In the genomic region with DNA sequence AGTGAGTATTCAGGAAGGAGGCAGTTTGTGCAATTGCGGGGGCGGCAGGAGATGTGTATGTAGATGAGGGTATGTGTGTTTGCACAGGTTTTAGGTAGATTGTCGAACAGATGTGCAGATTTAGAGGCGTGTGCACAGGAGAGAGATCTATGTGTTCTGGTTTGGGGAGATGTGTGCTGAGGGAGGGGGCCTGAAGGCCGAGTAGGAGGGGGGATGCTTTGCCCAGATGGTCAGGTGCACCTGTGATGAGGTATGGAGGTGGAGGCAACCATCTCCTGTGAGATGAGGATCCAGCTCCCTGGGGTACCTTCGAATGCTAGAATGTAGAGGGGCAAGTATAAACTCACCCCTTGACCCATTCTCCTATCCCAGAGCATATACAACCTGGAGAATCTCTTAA, we compare ENCODE assay signal across 9 mouse cellular contexts. TPM values are rescaled to one million over a fixed set of nuclear protein-coding genes. Genes with fewer than 3 reads are reported as not detected.
DNase-seq lines count a peak whose midpoint lies in the region; ATAC-seq lines count a peak whose summit lies in the region.
"Had no signal": no experiment of that assay in that cellular context is flagged by ENCODE, and none has a peak within 500 bp of the region (broad histone marks: within the 10 kb centered on the region; RNA-seq: fewer than 3 reads in every experiment).

No protein-coding gene starts in this region.

- no peaks in the 10 kb centered on the region for H3K36me3 ChIP-seq in kidney, embryonic 16.5 days (ENCODE audit: insufficient read depth, low read length)
- H3K36me3 ChIP-seq in embryonic facial prominence, embryonic 11.5 days (replicated peaks; ENCODE audit: control insufficient read depth, insufficient read depth, low read depth, low read length), result no peaks in the 10 kb centered on the region
- no peaks in the 10 kb centered on the region for H3K36me3 ChIP-seq in hindbrain, embryonic 16.5 days (ENCODE audit: control insufficient read depth, insufficient read depth, low read length)
- no peaks in the 10 kb centered on the region for H3K36me3 ChIP-seq in midbrain, embryonic 16.5 days (ENCODE audit: control insufficient read depth, insufficient read depth, low read length)

- no peak for DNase-seq in kidney, postnatal 4 days
- peak; percentile 2 for DNase-seq in embryonic facial prominence, embryonic 11.5 days (ENCODE audit: low spot score)
- DNase-seq in urinary bladder, adult 18-20 months (ENCODE audit: low spot score in 2 of 2), result no peak
- no peak for DNase-seq in adrenal gland, postnatal 10 days

- no peaks in the 10 kb centered on the region for H3K9me3 ChIP-seq in kidney, embryonic 16.5 days (ENCODE audit: low read length)
- H3K9me3 ChIP-seq in embryonic facial prominence, embryonic 11.5 days (replicated peaks; ENCODE audit: control insufficient read depth, low read length), result no peaks in the 10 kb centered on the region
- H3K9me3 ChIP-seq in hindbrain, embryonic 16.5 days (ENCODE audit: control insufficient read depth, low read length), result no peaks in the 10 kb centered on the region
- no peaks in the 10 kb centered on the region for H3K9me3 ChIP-seq in midbrain, embryonic 16.5 days (replicated peaks; ENCODE audit: control insufficient read depth, low read length, poor library complexity, severe bottlenecking)

- peak overlapping the region; percentile 70 for H3K9ac ChIP-seq in kidney, embryonic 16.5 days (replicated peaks; ENCODE audit: low read length)
- peak overlapping the region; percentile 54 for H3K9ac ChIP-seq in embryonic facial prominence, embryonic 11.5 days (replicated peaks; ENCODE audit: low read length)
- peak overlapping the region; percentile 82 for H3K9ac ChIP-seq in hindbrain, embryonic 16.5 days (ENCODE audit: low read depth, low read length)
- peak overlapping the region; percentile 86 for H3K9ac ChIP-seq in midbrain, embryonic 16.5 days (ENCODE audit: low read depth, low read length)

- H3K4me2 ChIP-seq in kidney, embryonic 16.5 days (replicated peaks; ENCODE audit: low read depth, low read length), result peak overlapping the region; percentile 78
- H3K4me2 ChIP-seq in embryonic facial prominence, embryonic 11.5 days (ENCODE audit: low read depth, low read length), result peak overlapping the region; percentile 71
- H3K4me2 ChIP-seq in hindbrain, embryonic 16.5 days (ENCODE audit: low read length), result peak overlapping the region; percentile 90
- peak overlapping the region; percentile 92 for H3K4me2 ChIP-seq in midbrain, embryonic 16.5 days (ENCODE audit: low read length)

- H3K4me1 ChIP-seq in kidney, embryonic 16.5 days (ENCODE audit: insufficient read depth, low read length), result peaks cover 6% of the 10 kb centered on the region
- no peaks in the 10 kb centered on the region; the same call in 1 of the 2 replicates for H3K4me1 ChIP-seq in embryonic facial prominence, embryonic 11.5 days (ENCODE audit: control insufficient read depth, insufficient read depth, low read length)
- peaks cover 45% of the 10 kb centered on the region for H3K4me1 ChIP-seq in hindbrain, embryonic 16.5 days (ENCODE audit: control insufficient read depth, insufficient read depth, low read depth, low read length)
- peaks cover 51% of the 10 kb centered on the region for H3K4me1 ChIP-seq in midbrain, embryonic 16.5 days (ENCODE audit: control insufficient read depth, insufficient read depth, low read length)

- peak overlapping the region; percentile 71 for H3K4me3 ChIP-seq in kidney, embryonic 16.5 days (ENCODE audit: low read length)
- peak overlapping the region; percentile 56 for H3K4me3 ChIP-seq in embryonic facial prominence, embryonic 11.5 days (ENCODE audit: low read depth, low read length)
- H3K4me3 ChIP-seq in hindbrain, embryonic 16.5 days (ENCODE audit: low read length), result peak overlapping the region; percentile 62
- H3K4me3 ChIP-seq in midbrain, embryonic 16.5 days (ENCODE audit: low read depth, low read length), result peak overlapping the region; percentile 65

- H3K27ac ChIP-seq in kidney, embryonic 16.5 days (ENCODE audit: low read length), result peak overlapping the region; percentile 55; the same call in 1 of the 2 replicates
- H3K27ac ChIP-seq in embryonic facial prominence, embryonic 11.5 days (replicated peaks; ENCODE audit: low read depth, low read length), result no peak overlapping the region
- peak overlapping the region; percentile 83 for H3K27ac ChIP-seq in hindbrain, embryonic 16.5 days (ENCODE audit: low read depth, low read length)
- H3K27ac ChIP-seq in midbrain, embryonic 16.5 days (ENCODE audit: low read length), result peak overlapping the region; percentile 98

- no peaks in the 10 kb centered on the region for H3K27me3 ChIP-seq in kidney, embryonic 16.5 days (ENCODE audit: insufficient read depth, low read length)
- H3K27me3 ChIP-seq in embryonic facial prominence, embryonic 11.5 days (ENCODE audit: control insufficient read depth, insufficient read depth, low read length), result no peaks in the 10 kb centered on the region
- H3K27me3 ChIP-seq in hindbrain, embryonic 16.5 days (replicated peaks; ENCODE audit: control insufficient read depth, insufficient read depth, low read length), result no peaks in the 10 kb centered on the region
- H3K27me3 ChIP-seq in midbrain, embryonic 16.5 days (ENCODE audit: control insufficient read depth, insufficient read depth, low read depth, low read length), result no peaks in the 10 kb centered on the region

- peak; percentile 12 for ATAC-seq in kidney, embryonic 16.5 days (ENCODE audit: low FRiP score, low TSS enrichment)
- peak; percentile 12; the same call in 1 of the 2 replicates for ATAC-seq in embryonic facial prominence, embryonic 11.5 days (replicated peaks; ENCODE audit: insufficient number of reproducible peaks, low FRiP score, low TSS enrichment, low read depth)
- ATAC-seq in hindbrain, embryonic 16.5 days, result no peak; the same call in 1 of the 2 replicates
- peak; percentile 46 for ATAC-seq in midbrain, embryonic 16.5 days
- ATAC-seq in megakaryocyte-erythroid progenitor cell, adult 5-6 weeks (replicated peaks; ENCODE audit: low FRiP score, low TSS enrichment, poor library complexity, severe bottlenecking), result no peak

- WGBS in kidney, embryonic 16.5 days, result 8% methylated on average over 6 of the region's 6 CpGs
- WGBS in embryonic facial prominence, embryonic 11.5 days, result 11% methylated on average over 6 of the region's 6 CpGs
- WGBS in hindbrain, embryonic 16.5 days, result 6% methylated on average over 6 of the region's 6 CpGs
- whole genome bisulfite sequencing in midbrain, embryonic 16.5 days, result 9% methylated on average over 6 of the region's 6 CpGs

RNA-seq across cellular contexts. Expression of gene Dhcr7, which starts 7.5 kb away (rescaled TPM):
- polyA plus RNA-seq in kidney, embryonic 16.5 days (2015; fragmentation: Nextera tagmentation; extraction: Ambion mirVana), result 44.5 and 48.8 TPM in 2 replicates
- polyA plus RNA-seq in embryonic facial prominence, embryonic 11.5 days (2014; fragmentation: Nextera tagmentation; extraction: Ambion mirVana), result 56.4 and 66.4 TPM in 2 replicates
- polyA plus RNA-seq in hindbrain, embryonic 16.5 days (2015; fragmentation: Nextera tagmentation; extraction: Ambion mirVana), result 87.0 and 96.5 TPM in 2 replicates
- polyA plus RNA-seq in midbrain, embryonic 16.5 days (2015; fragmentation: Nextera tagmentation; extraction: Ambion mirVana), result 71.7 and 83.4 TPM in 2 replicates
- total RNA-seq in megakaryocyte-erythroid progenitor cell, adult 5-6 weeks (2014; fragmentation: Nextera tagmentation), result 26.0 and 42.8 TPM in 2 replicates
- 6.2 and 9.4 TPM in 2 replicates for total RNA-seq in megakaryocyte-erythroid progenitor cell, adult 5-6 weeks (2017)
- total RNA-seq in adrenal gland, postnatal 10 days (2021), result 100 to 1,000 TPM; 126 to 310 TPM

RNA-seq across cellular contexts. Expression of gene Nadsyn1, which starts 7.8 kb away (rescaled TPM):
- polyA plus RNA-seq in kidney, embryonic 16.5 days (2015; fragmentation: Nextera tagmentation; extraction: Ambion mirVana), result 11.7 and 13.3 TPM in 2 replicates
- polyA plus RNA-seq in embryonic facial prominence, embryonic 11.5 days (2014; fragmentation: Nextera tagmentation; extraction: Ambion mirVana), result 7.3 and 7.5 TPM in 2 replicates
- 6.3 and 7.0 TPM in 2 replicates for polyA plus RNA-seq in hindbrain, embryonic 16.5 days (2015; fragmentation: Nextera tagmentation; extraction: Ambion mirVana)
- 6.5 and 7.5 TPM in 2 replicates for polyA plus RNA-seq in midbrain, embryonic 16.5 days (2015; fragmentation: Nextera tagmentation; extraction: Ambion mirVana)
- total RNA-seq in megakaryocyte-erythroid progenitor cell, adult 5-6 weeks (2014; fragmentation: Nextera tagmentation), result 9.1 and 11.3 TPM in 2 replicates
- 8.0 and 31.7 TPM in 2 replicates for total RNA-seq in megakaryocyte-erythroid progenitor cell, adult 5-6 weeks (2017)
- 10 to 100 TPM; 14.9 TPM for total RNA-seq in adrenal gland, postnatal 10 days (2021)

RNA-seq across cellular contexts. Expression of gene Gm498, which starts 36.2 kb away (rescaled TPM):
- polyA plus RNA-seq in kidney, embryonic 16.5 days (2015; fragmentation: Nextera tagmentation; extraction: Ambion mirVana), result not detected in 2 replicates
- not detected in 2 replicates for polyA plus RNA-seq in embryonic facial prominence, embryonic 11.5 days (2014; fragmentation: Nextera tagmentation; extraction: Ambion mirVana)
- polyA plus RNA-seq in hindbrain, embryonic 16.5 days (2015; fragmentation: Nextera tagmentation; extraction: Ambion mirVana), result not detected in 2 replicates
- polyA plus RNA-seq in midbrain, embryonic 16.5 days (2015; fragmentation: Nextera tagmentation; extraction: Ambion mirVana), result not detected in 2 replicates
- not detected in 2 replicates for total RNA-seq in megakaryocyte-erythroid progenitor cell, adult 5-6 weeks (2014; fragmentation: Nextera tagmentation)
- total RNA-seq in megakaryocyte-erythroid progenitor cell, adult 5-6 weeks (2017), result not detected in 2 replicates
- total RNA-seq in adrenal gland, postnatal 10 days (2021), result not detected
- total RNA-seq: neutrophil, adult 5-6 weeks had no signal

RNA-seq across cellular contexts. Expression of gene Mrgpre, which starts 46.1 kb away (rescaled TPM):
- 2.2 and 2.5 TPM in 2 replicates for polyA plus RNA-seq in kidney, embryonic 16.5 days (2015; fragmentation: Nextera tagmentation; extraction: Ambion mirVana)
- polyA plus RNA-seq in embryonic facial prominence, embryonic 11.5 days (2014; fragmentation: Nextera tagmentation; extraction: Ambion mirVana), result 1.4 and 1.7 TPM in 2 replicates
- 10.8 and 14.2 TPM in 2 replicates for polyA plus RNA-seq in hindbrain, embryonic 16.5 days (2015; fragmentation: Nextera tagmentation; extraction: Ambion mirVana)
- 11.4 and 14.1 TPM in 2 replicates for polyA plus RNA-seq in midbrain, embryonic 16.5 days (2015; fragmentation: Nextera tagmentation; extraction: Ambion mirVana)
- total RNA-seq in megakaryocyte-erythroid progenitor cell, adult 5-6 weeks (2014; fragmentation: Nextera tagmentation), result 0.37 TPM in 1 of 2 replicates, not detected in the other
- 0.19 and 0.27 TPM in 2 replicates for total RNA-seq in megakaryocyte-erythroid progenitor cell, adult 5-6 weeks (2017)
- total RNA-seq in adrenal gland, postnatal 10 days (2021), result 1 to 10 TPM; 2.6 to 3.0 TPM

Comparison
In these comparisons a context has a peak if more than half of its experiments do, and no peak if none do; other contexts are left out.
1. ATAC-seq: peak in kidney, embryonic 16.5 days (single experiment), embryonic facial prominence, embryonic 11.5 days (single experiment) and midbrain, embryonic 16.5 days (single experiment); none in hindbrain, embryonic 16.5 days (single experiment) and megakaryocyte-erythroid progenitor cell, adult 5-6 weeks (single experiment).
2. Peak in every context shown above with its lines, with median percentiles within 50 percentile points of each other: H3K4me2 ChIP-seq, H3K4me3 ChIP-seq and H3K9ac ChIP-seq.